Mouse (Mus musculus) layer of hippocampus, postnatal 10 days (tissue): ENCODE data around the gene Pfn3. TPM values are rescaled to one million over a fixed set of nuclear protein-coding genes. Genes with fewer than 3 reads are reported as not detected.
A peak's percentile ranks its signal among the peaks of the same experiment; 100 is the strongest.

ENCODE experiments used
- DNase-seq, 2 experiments: peaks; one replicate each; pipeline ENCODE4 v3.0.0; 2021; ENCODE audit warnings: low spot score in 2 of 2
- microRNA-seq, 2 experiments: library from miRNA; unstranded; fragments of <30 nt; microRNA quantifications; one replicate each; pipeline ENCODE4 v1.2.0; 2021
- total RNA-seq, 2 experiments: library from RNA; stranded (reverse); gene quantifications; 2 replicates each; pipeline ENCODE4 v1.2.3; 2021

Pfn3 gene
- total RNA-seq, 2 experiments from 2014 or later: 0.75 TPM; not detected in 1

GRCm38 (mm10) chr13:55400039-55400346 is 15.0 kb downstream of the Pfn3 start:
- no peak for DNase-seq

GRCm38 (mm10) chr13:55399300-55400038 is 15.6 kb downstream of the Pfn3 start:
- no peak for DNase-seq

GRCm38 (mm10) chr13:55398088-55398487 is 16.9 kb downstream of the Pfn3 start, which contains the start of gene Slc34a1:
TSS of gene Slc34a1 (plus strand) at chr13:55398187.
- no peak for DNase-seq

- DNase-seq: no peak
Measured at GRCm38 (mm10) chr13:55392933-55393332, 22.1 kb downstream of the Pfn3 start.

GRCm38 (mm10) chr13:55391626-55392029 is 23.4 kb downstream of the Pfn3 start:
- DNase-seq: no peak

GRCm38 (mm10) chr13:55390644-55391043 is 24.4 kb downstream of the Pfn3 start:
- no peak for DNase-seq

GRCm38 (mm10) chr13:55381790-55382189 is 33.2 kb downstream of the Pfn3 start:
- peak in 1 of 2 experiments; percentile 36 for DNase-seq

GRCm38 (mm10) chr13:55378907-55379580 is 36.0 kb downstream of the Pfn3 start:
- DNase-seq: no peak

- no peak for DNase-seq
Measured at GRCm38 (mm10) chr13:55375877-55376276, 39.2 kb downstream of the Pfn3 start.

GRCm38 (mm10) chr13:55374206-55374924 is 40.7 kb downstream of the Pfn3 start:
- DNase-seq: no peak

- no peak for DNase-seq
Measured at GRCm38 (mm10) chr13:55371740-55372139, 43.3 kb downstream of the Pfn3 start.

- peak in 1 of 2 experiments; percentile 29 for DNase-seq
Measured at GRCm38 (mm10) chr13:55371007-55371681, 43.9 kb downstream of the Pfn3 start.

- DNase-seq: no peak
Measured at GRCm38 (mm10) chr13:55370234-55370633, 44.8 kb downstream of the Pfn3 start.

GRCm38 (mm10) chr13:55369531-55370114 is 45.4 kb downstream of the Pfn3 start, which contains the start of gene Rgs14:
TSS of gene Rgs14 (plus strand) at chr13:55369732.
- DNase-seq: no peak

- no peak for DNase-seq
Measured at GRCm38 (mm10) chr13:55368401-55368800, 46.6 kb downstream of the Pfn3 start.

Small RNA genes lying within 50 kb of the gene (microRNA-seq; reads per million reads assigned to microRNA genes)
- 1.8 to 5.3 reads per million in 2 experiments for gene Mir6943

Other genes starting within 250 kb of the Pfn3 start
- 100 to 1,000 TPM; 153 to 156 TPM for gene Nsd1, start 205.4 kb downstream of the Pfn3 start, total RNA-seq
- gene Prelid1, start 94.7 kb downstream of the Pfn3 start, total RNA-seq: 100 to 1,000 TPM; 169 to 177 TPM
- gene Rab24, start 93.3 kb downstream of the Pfn3 start, total RNA-seq: 10 to 100 TPM; 62.4 to 66.9 TPM
- 1 to 10 TPM; 2.4 to 2.9 TPM for gene Mxd3, start 85.4 kb downstream of the Pfn3 start, total RNA-seq
- 10 to 100 TPM; 44.7 to 49.4 TPM for gene Lman2, start 52.4 kb downstream of the Pfn3 start, total RNA-seq
- 10 to 100 TPM; 28.6 to 37.0 TPM for gene Rgs14, start 45.5 kb downstream of the Pfn3 start, total RNA-seq
- gene Slc34a1, start 17.0 kb downstream of the Pfn3 start, total RNA-seq: not detected
- 1 to 10 TPM in 1 of 2 experiments, under 1 TPM in 1; 0.37 to 1.2 TPM for gene F12, start 11.6 kb upstream of the Pfn3 start, total RNA-seq
- 10 to 100 TPM; 76.4 to 79.2 TPM for gene Grk6, start 29.8 kb upstream of the Pfn3 start, total RNA-seq
- 100 to 1,000 TPM in 1 of 2 experiments, 10 to 100 TPM in 1; 98.1 to 112 TPM for gene Prr7, start 49.0 kb upstream of the Pfn3 start, total RNA-seq
- gene Dbn1, start 72.9 kb upstream of the Pfn3 start, total RNA-seq: 100 to 1,000 TPM; 392 to 399 TPM
- 10 to 100 TPM; 66.1 to 68.9 TPM for gene Pdlim7, start 98.4 kb upstream of the Pfn3 start, total RNA-seq
- gene Dok3, start 114.1 kb upstream of the Pfn3 start, total RNA-seq: 1 to 10 TPM; 5.0 to 6.5 TPM
- gene Ddx41, start 121.4 kb upstream of the Pfn3 start, total RNA-seq: 10 to 100 TPM; 36.9 to 46.6 TPM
- gene Fam193b, start 155.9 kb upstream of the Pfn3 start, total RNA-seq: 10 to 100 TPM; 61.9 to 82.4 TPM
- gene Tmed9, start 158.5 kb upstream of the Pfn3 start, total RNA-seq: 100 to 1,000 TPM; 127 to 128 TPM
- gene B4galt7, start 184.7 kb upstream of the Pfn3 start, total RNA-seq: 10 to 100 TPM; 23.1 to 23.8 TPM
- 10 to 100 TPM; 51.5 to 59.9 TPM for gene Caml, start 207.8 kb upstream of the Pfn3 start, total RNA-seq
- 10 to 100 TPM; 49.4 to 55.2 TPM for gene Ddx46, start 219.8 kb upstream of the Pfn3 start, total RNA-seq